Mouse (Mus musculus): Measurements from ENCODE around the gene Efna4.

GRCm38 (mm10) chr3:89305105-89305504, 32.7 kb downstream of the Efna4 start:
- TF ChIP-seq CTCF (IDR thresholded peaks at IDR 0.05; ENCODE audit: low read depth) (no peak), EP300 (IDR thresholded peaks at IDR 0.05; ENCODE audit: low read depth) (no peak)

Data from liver, embryonic 14.5 days (tissue).